Mouse (Mus musculus): Measurements from ENCODE around the gene Dnajc11. TPM values are rescaled to one million over a fixed set of nuclear protein-coding genes. Genes with fewer than 3 reads are reported as not detected.

Dnajc11 gene
- polyA plus RNA-seq, 1 experiment from 2014 or later: 29.2 TPM

DNA sequence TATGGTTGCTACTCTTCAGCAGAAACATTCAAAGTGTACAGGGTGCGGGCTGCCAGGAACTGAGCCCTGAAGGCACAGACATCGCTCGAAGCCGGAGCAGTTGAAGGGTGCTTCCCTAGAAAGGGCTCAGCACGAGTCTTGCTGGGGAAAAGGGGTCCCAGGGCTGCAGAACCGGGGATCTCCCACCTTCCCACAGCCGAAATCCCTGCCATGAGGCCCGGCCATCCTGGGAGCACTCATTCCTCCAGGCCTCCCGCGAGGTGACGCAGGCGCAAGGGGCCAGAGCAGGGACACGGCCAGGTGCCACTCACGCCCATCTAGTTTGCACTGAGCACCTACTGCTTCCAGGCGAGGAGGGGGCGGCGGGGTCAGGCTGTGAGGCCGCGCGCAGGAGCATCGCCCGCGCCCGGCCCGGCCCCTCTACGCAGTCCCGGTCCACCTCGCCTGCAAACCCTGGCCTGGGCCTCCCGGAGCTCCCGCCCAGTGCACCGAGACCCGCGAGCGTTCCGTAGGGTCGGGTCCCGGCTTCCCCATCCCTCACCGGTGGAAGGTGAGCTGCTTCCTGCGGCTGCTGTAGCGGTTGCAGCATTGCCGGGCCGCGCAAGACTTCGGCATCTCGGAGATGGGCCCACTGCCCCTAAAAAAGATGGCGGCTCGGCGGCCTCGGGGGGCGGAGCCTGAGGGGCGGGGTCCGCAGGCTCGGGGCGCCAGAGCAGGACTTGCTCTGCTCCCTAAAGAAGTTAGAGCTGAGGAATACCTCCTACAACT is 55.0 kb downstream of the Dnajc11 start, which contains the start of gene Thap3:
Gene Thap3 (minus strand): TSS at position 656 of the 768 bp plus-strand sequence.
- ATAC-seq: peak; percentile 77
- Histone ChIP-seq H3K27ac (ENCODE audit: low read depth) (peak within 1 kb of the TSS; percentile 66; the same call in 1 of the 2 replicates), H3K4me2 (ENCODE audit: low read depth, low read length) (peak within 1 kb of the TSS; percentile 95), H3K9me3 (ENCODE audit: low read length) (no peaks in the 10 kb centered on the region), H3K4me3 (ENCODE audit: low read depth, low read length) (peak within 1 kb of the TSS; percentile 64), H3K9ac (replicated peaks) (peak within 1 kb of the TSS; percentile 78), H3K36me3 (replicated peaks; ENCODE audit: insufficient read depth, low read length) (peaks cover 14% of the 10 kb centered on the region), H3K4me1 (ENCODE audit: insufficient read depth) (peaks cover 14% of the 10 kb centered on the region), H3K27me3 (ENCODE audit: insufficient read depth, low read length) (no peaks in the 10 kb centered on the region)
- TF ChIP-seq EP300 (IDR thresholded peaks at IDR 0.05; ENCODE audit: low read depth) (no peak), CTCF (IDR thresholded peaks at IDR 0.05; ENCODE audit: low read depth) (no peak)
- 1% methylated on average over 54 of the region's 54 CpGs for WGBS (ENCODE audit: insufficient replicate concordance)
- peak; percentile 80 for DNase-seq

DNA sequence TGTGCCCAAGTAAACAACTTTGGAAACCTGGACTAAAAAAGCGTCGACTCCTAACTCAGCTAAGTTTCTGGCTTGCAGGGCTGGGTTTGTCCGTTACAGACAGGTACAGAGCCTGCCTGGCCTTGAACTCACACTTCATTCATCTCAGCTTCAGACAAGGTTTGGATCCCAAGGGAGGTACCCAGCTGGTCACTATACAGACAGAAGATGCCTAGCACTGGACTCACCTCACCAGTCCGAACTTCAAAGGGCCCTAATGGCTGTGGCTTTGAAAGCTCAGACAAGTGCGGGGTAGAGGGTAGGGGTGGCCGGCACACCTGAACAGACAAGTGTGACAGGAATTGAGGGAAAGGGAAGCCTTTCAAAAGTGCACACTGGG is 55.6 kb downstream of the Dnajc11 start:
- peak overlapping the region; percentile 64 for H3K4me3 ChIP-seq (ENCODE audit: low read depth, low read length)
- H3K9ac ChIP-seq (replicated peaks): peak overlapping the region; percentile 78
- H3K9me3 ChIP-seq (ENCODE audit: low read length): no peaks in the 10 kb centered on the region
- TF ChIP-seq CTCF (IDR thresholded peaks at IDR 0.05; ENCODE audit: low read depth) (no peak), EP300 (IDR thresholded peaks at IDR 0.05; ENCODE audit: low read depth) (no peak)
- no peak for DNase-seq
- H3K27ac ChIP-seq (ENCODE audit: low read depth): peak overlapping the region; percentile 66; the same call in 1 of the 2 replicates
- H3K4me2 ChIP-seq (ENCODE audit: low read depth, low read length): peak overlapping the region; percentile 95
- H3K4me1 ChIP-seq (ENCODE audit: insufficient read depth): peaks cover 14% of the 10 kb centered on the region
- H3K36me3 ChIP-seq (replicated peaks; ENCODE audit: insufficient read depth, low read length): peaks cover 14% of the 10 kb centered on the region
- ATAC-seq: peak; percentile 12; the same call in 1 of the 2 replicates
- WGBS (ENCODE audit: insufficient replicate concordance): 45% methylated on average over 6 of the region's 6 CpGs
- H3K27me3 ChIP-seq (ENCODE audit: insufficient read depth, low read length): peaks cover 5% of the 10 kb centered on the region

DNA sequence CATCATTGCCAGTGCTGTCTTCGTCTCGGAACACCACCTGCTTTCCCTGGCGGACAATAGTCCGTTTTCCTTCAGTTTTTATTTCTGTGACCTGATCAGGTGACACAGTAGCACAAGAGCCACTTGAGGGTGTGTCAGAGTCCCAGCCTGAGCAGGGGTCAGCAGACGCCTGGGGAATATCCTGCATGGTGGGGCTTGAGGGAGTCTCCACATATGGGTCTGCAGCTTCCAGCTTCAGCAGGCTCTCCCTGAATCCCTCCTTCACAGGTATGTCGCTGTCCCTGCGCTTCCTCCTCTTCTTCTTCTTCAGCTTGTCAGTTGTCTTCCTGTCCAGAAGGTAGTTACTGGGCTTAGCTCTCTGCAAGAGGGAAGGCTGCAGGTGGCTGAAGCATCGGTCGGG is 58.6 kb downstream of the Dnajc11 start:
- WGBS (ENCODE audit: insufficient replicate concordance): 87% methylated on average over 9 of the region's 9 CpGs
- Histone ChIP-seq H3K4me2 (ENCODE audit: low read depth, low read length) (no peak overlapping the region), H3K27me3 (ENCODE audit: insufficient read depth, low read length) (peaks cover 5% of the 10 kb centered on the region), H3K9me3 (ENCODE audit: low read length) (no peaks in the 10 kb centered on the region), H3K9ac (replicated peaks) (no peak overlapping the region), H3K36me3 (replicated peaks; ENCODE audit: insufficient read depth, low read length) (peaks cover 14% of the 10 kb centered on the region), H3K4me3 (ENCODE audit: low read depth, low read length) (no peak overlapping the region), H3K4me1 (ENCODE audit: insufficient read depth) (peaks cover 23% of the 10 kb centered on the region), H3K27ac (ENCODE audit: low read depth) (no peak overlapping the region)
- DNase-seq: no peak
- no peak for TF ChIP-seq EP300 (IDR thresholded peaks at IDR 0.05; ENCODE audit: low read depth)
- TF ChIP-seq CTCF (IDR thresholded peaks at IDR 0.05; ENCODE audit: low read depth): no peak
- ATAC-seq: no peak

DNA sequence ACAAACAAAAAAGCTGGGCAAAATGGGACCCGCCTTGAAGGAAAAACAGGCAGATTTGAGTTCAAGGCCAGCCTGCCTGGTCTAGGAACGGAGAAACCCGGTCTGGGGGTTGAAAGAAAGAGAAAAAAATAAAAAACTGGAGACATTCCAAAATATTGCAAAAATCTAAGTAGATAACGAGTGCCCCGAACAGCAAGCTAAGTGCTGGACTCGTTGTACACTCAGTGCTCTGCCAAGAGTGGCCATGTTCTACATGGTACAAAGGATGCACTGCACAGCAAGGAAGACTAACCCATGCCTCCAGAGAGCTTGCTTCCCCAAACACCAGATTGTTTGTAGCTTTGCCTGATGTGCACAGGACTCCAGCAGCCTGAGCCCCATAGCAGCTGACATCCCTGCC is 59.5 kb downstream of the Dnajc11 start:
- no peaks in the 10 kb centered on the region for H3K9me3 ChIP-seq (ENCODE audit: low read length)
- no peak for ATAC-seq
- 70% methylated on average over 6 of the region's 6 CpGs for WGBS (ENCODE audit: insufficient replicate concordance)
- H3K27ac ChIP-seq (ENCODE audit: low read depth): no peak overlapping the region
- H3K9ac ChIP-seq (replicated peaks): no peak overlapping the region
- H3K36me3 ChIP-seq (replicated peaks; ENCODE audit: insufficient read depth, low read length): peaks cover 14% of the 10 kb centered on the region
- H3K4me2 ChIP-seq (ENCODE audit: low read depth, low read length): no peak overlapping the region
- DNase-seq: no peak
- no peak for TF ChIP-seq EP300 (IDR thresholded peaks at IDR 0.05; ENCODE audit: low read depth)
- TF ChIP-seq CTCF (IDR thresholded peaks at IDR 0.05; ENCODE audit: low read depth): no peak
- H3K27me3 ChIP-seq (ENCODE audit: insufficient read depth, low read length): peaks cover 5% of the 10 kb centered on the region
- no peak overlapping the region for H3K4me3 ChIP-seq (ENCODE audit: low read depth, low read length)
- peaks cover 27% of the 10 kb centered on the region for H3K4me1 ChIP-seq (ENCODE audit: insufficient read depth)

DNA sequence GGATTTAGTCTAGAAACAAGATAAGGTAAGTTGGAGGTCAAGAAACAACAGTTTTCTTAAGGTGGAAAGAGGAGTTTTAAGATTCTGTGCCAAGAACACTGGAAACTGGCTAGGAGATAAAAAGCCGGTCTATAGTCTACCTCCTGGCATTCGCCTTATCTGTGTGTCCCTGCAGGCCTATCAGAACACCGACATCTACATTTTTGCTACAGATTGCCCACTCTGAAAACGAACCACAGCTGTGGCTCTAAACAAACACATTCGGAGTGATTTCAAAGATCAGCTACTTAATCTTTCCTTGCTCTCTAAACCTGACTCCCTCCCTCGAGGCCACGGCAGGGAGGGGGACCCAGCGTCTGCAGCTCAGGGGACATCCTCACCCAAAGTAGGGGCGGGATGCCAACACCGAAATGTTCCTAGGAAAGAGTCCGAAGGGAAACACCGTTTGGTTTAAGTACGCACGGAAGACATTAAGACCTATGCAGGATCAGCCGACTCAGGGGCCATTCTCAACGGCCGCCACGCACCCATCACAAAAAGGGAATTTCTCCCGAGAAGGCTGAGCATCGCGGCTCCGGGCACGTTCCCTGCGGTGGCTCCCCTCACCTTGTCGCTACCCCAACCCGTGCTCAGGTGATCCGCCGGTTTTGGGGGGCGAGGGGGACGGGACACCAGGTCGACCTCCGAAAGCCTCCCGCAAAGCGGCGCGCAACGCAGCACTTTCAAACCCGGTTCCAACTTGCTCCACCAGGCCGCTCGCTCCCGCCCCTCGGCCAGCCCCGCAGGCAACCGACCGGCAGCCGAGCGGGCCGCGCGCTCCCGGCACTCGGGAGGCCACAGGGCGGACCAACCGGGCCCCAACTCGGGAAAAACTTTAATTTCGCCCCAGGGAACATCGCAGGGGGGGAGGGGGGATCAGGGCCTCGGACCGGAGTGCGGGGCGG is 61.0 kb downstream of the Dnajc11 start:
- Histone ChIP-seq H3K27ac (ENCODE audit: low read depth) (peak overlapping the region; percentile 78; the same call in 1 of the 2 replicates), H3K4me1 (ENCODE audit: insufficient read depth) (peaks cover 17% of the 10 kb centered on the region), H3K4me3 (ENCODE audit: low read depth, low read length) (peak overlapping the region; percentile 97), H3K4me2 (ENCODE audit: low read depth, low read length) (peak overlapping the region; percentile 100), H3K9ac (replicated peaks) (peak overlapping the region; percentile 95), H3K36me3 (replicated peaks; ENCODE audit: insufficient read depth, low read length) (peaks cover 14% of the 10 kb centered on the region), H3K9me3 (ENCODE audit: low read length) (no peaks in the 10 kb centered on the region), H3K27me3 (ENCODE audit: insufficient read depth, low read length) (peaks cover 5% of the 10 kb centered on the region)
- TF ChIP-seq EP300 (IDR thresholded peaks at IDR 0.05; ENCODE audit: low read depth) (peak; percentile 80), CTCF (IDR thresholded peaks at IDR 0.05; ENCODE audit: low read depth) (no peak)
- ATAC-seq (no peak), DNase-seq (peak; percentile 60)
- WGBS (ENCODE audit: insufficient replicate concordance): 5% methylated on average over 55 of the region's 61 CpGs

Measured in liver, postnatal 0 days (tissue).